Mouse (Mus musculus) lung, embryonic 16.5 days (tissue): ENCODE results near the gene Tmem208. TPM values are rescaled to one million over a fixed set of nuclear protein-coding genes. Genes with fewer than 3 reads are reported as not detected.
A peak's percentile ranks its signal among the peaks of the same experiment; 100 is the strongest.

Experiments used
- ATAC-seq: fragments of 200-750 bp; cut with Nextera tagmentation; 2 replicates; pipeline ENCODE4 v1.8.0; 2017; ENCODE audit warnings: low read depth, mild to moderate bottlenecking, moderate library complexity
- H3K27ac ChIP-seq: fragments of 300-500 bp; sonication (generic); 2 replicates; pipeline ENCODE4 v1.5.1; 2014; ENCODE audit warnings: mild to moderate bottlenecking, control low read depth, low read length
- H3K27me3 ChIP-seq: fragments of 300-500 bp; sonication (generic); 2 replicates; pipeline ENCODE4 v1.6.1; 2014; ENCODE audit warnings: low read depth, low read length, mixed read lengths; ENCODE audit not compliant: control insufficient read depth, insufficient read depth
- H3K36me3 ChIP-seq: fragments of 300-500 bp; sonication (generic); 2 replicates; pipeline ENCODE4 v1.6.1; 2014; ENCODE audit warnings: low read length; ENCODE audit not compliant: control insufficient read depth, insufficient read depth
- H3K4me1 ChIP-seq: fragments of 300-500 bp; sonication (generic); replicated peaks from 2 replicates; pipeline ENCODE4 v1.6.1; 2014; ENCODE audit warnings: low read length, mixed read lengths; ENCODE audit not compliant: control insufficient read depth, insufficient read depth
- H3K4me2 ChIP-seq: fragments of 300-500 bp; sonication (generic); 2 replicates; pipeline ENCODE4 v1.6.1; 2014; ENCODE audit warnings: low read depth, low read length, control low read depth
- H3K4me3 ChIP-seq: fragments of 300-500 bp; sonication (generic); 2 replicates; pipeline ENCODE4 v1.5.1; 2014; ENCODE audit warnings: mild to moderate bottlenecking, low read length, control low read depth
- H3K9ac ChIP-seq: fragments of 300-500 bp; sonication (generic); 2 replicates; pipeline ENCODE4 v1.6.1; 2014; ENCODE audit warnings: low read length, control low read depth
- H3K9me3 ChIP-seq: fragments of 300-500 bp; sonication (generic); 2 replicates; pipeline ENCODE4 v1.6.1; 2016; ENCODE audit warnings: low read length; ENCODE audit not compliant: control insufficient read depth
- WGBS: fragments of 180-500 bp; shearing (Covaris S2); extraction: QIAGEN DNeasy Blood & Tissue Kit; methylation state at CpG from one replicate; pipeline ENCODE4 v1.1.7; 2014; 5-methylcytosine and 5-hydroxymethylcytosine counted together
- polyA plus RNA-seq: library from polyadenylated mRNA; unstranded; fragments of >200 nt; fragmentation: Nextera tagmentation; extraction: Ambion mirVana; gene quantifications from 2 replicates; pipeline ENCODE4 v1.2.1, GENCODE M21; 2015

Gene Tmem208
- polyA plus RNA-seq, 1 experiment from 2014 or later: 115 TPM

DNA sequence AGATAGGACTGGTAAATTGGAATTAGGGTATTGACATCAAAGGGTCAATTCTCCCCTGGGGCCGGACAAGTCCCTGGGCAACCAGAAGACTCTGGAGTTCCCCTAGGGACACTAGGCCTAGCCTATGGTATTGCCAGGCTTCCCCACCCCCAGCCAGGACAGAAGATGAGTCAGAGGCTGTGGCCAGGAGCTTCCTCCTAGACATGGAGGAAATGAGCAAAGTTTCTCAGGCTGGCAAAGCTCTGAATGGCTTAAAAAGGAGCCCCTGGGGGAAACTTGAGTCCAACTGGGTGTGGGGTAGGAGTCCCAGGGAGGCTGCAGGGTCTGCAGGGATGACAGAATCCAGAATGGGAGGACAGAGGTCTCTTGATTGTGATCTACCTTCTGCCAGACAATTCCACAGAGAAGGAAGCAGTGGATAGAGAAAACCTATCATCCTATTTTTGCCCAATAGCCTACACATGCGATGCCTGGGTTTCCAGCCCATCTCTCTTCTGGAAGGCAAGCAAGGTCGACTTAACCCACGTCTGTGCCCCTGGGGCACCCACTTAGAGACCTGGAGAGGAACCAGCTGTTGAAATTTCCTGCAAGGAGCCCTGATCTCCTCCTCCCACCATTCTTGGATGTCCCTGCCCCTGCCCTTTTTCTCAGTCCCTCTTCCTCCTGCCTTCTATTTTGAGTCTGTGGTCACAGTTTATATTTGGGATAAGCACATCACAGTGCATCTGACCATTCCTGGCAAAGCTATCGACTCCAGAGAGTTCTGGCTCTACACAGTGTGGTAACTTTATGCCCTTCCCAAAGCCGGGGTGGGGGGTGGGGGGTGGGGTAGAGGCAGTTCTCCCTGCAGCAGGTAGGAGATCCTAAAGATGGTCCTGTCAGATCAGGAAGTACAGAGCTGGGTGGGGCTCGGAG is 19.2 kb downstream of the Tmem208 start:
- H3K36me3 ChIP-seq: 0 out of 2 replicates have a peak, but pooled peaks cover 4% of the 10 kb centered on the region
- peaks cover 49% of the 10 kb centered on the region for H3K4me1 ChIP-seq
- peak overlapping the region; percentile 91 for H3K4me3 ChIP-seq
- ATAC-seq: no peak
- H3K27me3 ChIP-seq: no peaks in the 10 kb centered on the region
- 23% methylated on average over 7 of the region's 7 CpGs for WGBS
- peak overlapping the region; percentile 92 for H3K4me2 ChIP-seq
- peak overlapping the region; percentile 96 for H3K9ac ChIP-seq
- no peaks in the 10 kb centered on the region for H3K9me3 ChIP-seq
- H3K27ac ChIP-seq: peak overlapping the region; percentile 98

DNA sequence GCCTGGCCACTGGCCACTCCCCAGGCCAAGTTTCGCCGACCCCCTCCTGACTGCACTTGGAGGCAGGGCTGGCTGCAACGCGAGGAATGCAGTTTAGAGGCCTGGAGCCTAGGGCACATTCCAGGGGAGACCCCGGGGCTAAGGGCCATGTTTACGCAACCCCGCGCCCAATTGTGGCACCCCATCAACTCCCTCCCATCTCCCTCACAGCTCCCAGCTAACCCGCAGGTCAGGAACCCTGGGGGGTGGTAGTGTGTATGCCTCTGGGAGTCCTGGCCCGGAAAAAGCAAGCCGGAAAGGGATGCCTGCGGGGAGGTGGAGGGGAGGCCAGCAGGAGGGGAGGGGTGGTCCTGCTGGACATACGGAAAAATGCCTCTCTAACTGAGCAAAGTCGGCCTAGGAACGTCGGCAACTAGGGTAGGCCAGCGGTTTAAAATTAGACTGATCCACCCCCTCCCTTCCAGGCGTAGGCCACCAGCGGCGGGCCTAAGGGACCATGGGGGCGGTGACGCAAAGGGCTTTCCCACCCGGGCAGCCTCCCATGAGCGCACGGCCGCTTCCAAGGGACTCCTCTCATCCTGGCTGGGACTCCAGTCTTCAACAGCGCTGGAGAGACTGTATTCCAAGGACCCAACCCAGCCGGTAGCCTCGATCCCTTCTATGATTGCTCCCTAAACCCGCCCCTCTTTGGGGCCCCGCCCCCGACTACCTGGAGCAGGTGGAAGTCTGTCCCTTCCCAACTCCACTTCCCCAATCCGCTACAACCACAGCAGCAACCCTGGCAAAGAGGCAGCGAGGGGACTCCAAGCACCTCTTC is 20.7 kb downstream of the Tmem208 start:
- Histone ChIP-seq H3K9me3 (no peaks in the 10 kb centered on the region), H3K4me3 (peak overlapping the region; percentile 91), H3K27me3 (no peaks in the 10 kb centered on the region; the same call in 1 of the 2 replicates), H3K4me1 (peaks cover 38% of the 10 kb centered on the region), H3K9ac (peak overlapping the region; percentile 96), H3K27ac (peak overlapping the region; percentile 98), H3K4me2 (peak overlapping the region; percentile 92), H3K36me3 (0 out of 2 replicates have a peak, but pooled peaks cover 4% of the 10 kb centered on the region)
- WGBS: 1% methylated on average over 29 of the region's 34 CpGs
- ATAC-seq: peak; percentile 64

DNA sequence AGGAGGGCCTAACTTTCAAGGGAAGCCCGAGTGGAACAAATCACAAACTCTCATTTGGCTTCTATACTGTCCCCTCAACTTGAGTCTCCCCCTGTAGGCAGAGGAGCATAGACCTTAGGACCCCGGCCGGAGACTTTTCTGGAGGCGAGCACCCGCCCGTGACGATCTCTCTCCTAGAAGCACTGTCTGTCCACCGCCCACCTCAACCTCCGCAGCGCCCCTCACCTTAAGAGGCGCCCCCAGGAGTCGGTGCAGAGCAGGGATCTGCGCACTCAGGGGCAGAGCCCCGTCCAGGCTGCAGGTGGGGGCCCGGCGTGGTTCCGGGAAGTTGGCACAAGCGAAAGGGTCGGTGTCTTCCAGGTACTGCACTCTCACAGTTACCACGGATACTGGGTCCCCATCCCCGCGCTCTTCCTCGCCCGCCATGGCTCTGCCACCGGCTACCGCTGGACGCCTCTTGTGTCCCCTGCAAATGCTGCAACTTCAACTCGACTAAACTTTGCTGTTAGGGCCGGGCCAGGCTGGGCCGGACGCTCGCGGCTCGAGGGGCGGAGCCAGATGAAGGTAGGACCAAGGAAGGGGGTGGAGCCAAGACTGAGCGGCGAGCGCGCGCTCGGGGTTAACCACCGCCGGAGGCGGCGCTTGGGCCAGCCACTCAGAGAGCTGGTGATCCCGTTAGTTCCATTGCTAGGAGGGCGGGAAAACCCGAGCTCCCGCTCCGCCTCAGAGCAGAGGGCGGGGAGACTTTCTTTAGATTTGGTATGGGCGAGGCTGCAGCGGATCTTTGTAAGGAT is 21.5 kb downstream of the Tmem208 start, which contains the start of gene Fhod1:
Fhod1 (minus strand) TSS at position 526 of the 794 bp plus-strand sequence.
- peak; percentile 86 for ATAC-seq
- Histone ChIP-seq H3K36me3 (0 out of 2 replicates have a peak, but pooled peaks cover 4% of the 10 kb centered on the region), H3K4me3 (peak within 1 kb of the TSS; percentile 91), H3K4me1 (peaks cover 31% of the 10 kb centered on the region), H3K27ac (peak within 1 kb of the TSS; percentile 98), H3K27me3 (no peaks in the 10 kb centered on the region; the same call in 1 of the 2 replicates), H3K9ac (peak within 1 kb of the TSS; percentile 96), H3K4me2 (peak within 1 kb of the TSS; percentile 92), H3K9me3 (no peaks in the 10 kb centered on the region)
- 0% methylated on average over 53 of the region's 53 CpGs for WGBS

DNA sequence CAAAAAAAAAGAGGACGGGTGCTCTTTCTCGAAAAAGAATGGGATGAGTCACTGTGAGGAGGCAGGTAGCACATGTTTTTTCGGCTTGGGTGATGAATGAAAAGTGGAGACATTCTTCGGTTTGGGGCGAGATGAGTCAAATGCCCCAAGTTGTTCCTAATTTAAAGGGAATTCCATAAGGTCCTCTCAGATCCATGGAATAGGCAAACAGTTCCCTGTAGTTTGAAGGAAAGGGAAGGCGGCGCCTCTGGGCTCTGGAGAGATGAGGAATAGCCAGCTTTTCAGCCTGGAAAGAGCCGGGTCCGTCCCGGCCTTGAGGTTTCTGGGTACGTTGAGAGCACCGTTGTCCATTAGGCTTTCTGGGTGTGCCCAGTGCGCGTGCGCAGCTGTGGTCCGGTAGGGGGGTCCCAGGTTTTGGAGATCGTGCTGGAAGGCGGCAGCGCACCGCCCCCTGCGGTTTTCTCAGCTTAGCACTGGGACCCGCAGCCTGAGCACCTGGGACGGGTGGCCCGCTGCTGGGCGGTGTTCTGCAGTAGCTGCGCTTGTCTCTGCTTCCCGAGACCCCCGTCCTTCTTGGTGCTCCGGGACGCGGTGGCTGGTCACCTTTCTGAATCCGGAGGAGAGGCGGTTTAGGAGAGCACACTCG is 22.4 kb downstream of the Tmem208 start, which contains the start of gene Slc9a5:
Slc9a5 (plus strand) TSS at position 394 of the 646 bp plus-strand sequence.
- Histone ChIP-seq H3K36me3 (no peaks in the 10 kb centered on the region), H3K9ac (peak within 1 kb of the TSS; percentile 96), H3K9me3 (no peaks in the 10 kb centered on the region), H3K4me2 (peak within 1 kb of the TSS; percentile 92), H3K4me3 (peak within 1 kb of the TSS; percentile 91), H3K4me1 (peaks cover 22% of the 10 kb centered on the region), H3K27ac (peak within 1 kb of the TSS; percentile 98), H3K27me3 (no peaks in the 10 kb centered on the region; the same call in 1 of the 2 replicates)
- ATAC-seq: 0 out of 2 replicates have a peak, but pooled peaks have one; percentile 1
- under 1% methylated on average over 34 of the region's 34 CpGs for WGBS

DNA sequence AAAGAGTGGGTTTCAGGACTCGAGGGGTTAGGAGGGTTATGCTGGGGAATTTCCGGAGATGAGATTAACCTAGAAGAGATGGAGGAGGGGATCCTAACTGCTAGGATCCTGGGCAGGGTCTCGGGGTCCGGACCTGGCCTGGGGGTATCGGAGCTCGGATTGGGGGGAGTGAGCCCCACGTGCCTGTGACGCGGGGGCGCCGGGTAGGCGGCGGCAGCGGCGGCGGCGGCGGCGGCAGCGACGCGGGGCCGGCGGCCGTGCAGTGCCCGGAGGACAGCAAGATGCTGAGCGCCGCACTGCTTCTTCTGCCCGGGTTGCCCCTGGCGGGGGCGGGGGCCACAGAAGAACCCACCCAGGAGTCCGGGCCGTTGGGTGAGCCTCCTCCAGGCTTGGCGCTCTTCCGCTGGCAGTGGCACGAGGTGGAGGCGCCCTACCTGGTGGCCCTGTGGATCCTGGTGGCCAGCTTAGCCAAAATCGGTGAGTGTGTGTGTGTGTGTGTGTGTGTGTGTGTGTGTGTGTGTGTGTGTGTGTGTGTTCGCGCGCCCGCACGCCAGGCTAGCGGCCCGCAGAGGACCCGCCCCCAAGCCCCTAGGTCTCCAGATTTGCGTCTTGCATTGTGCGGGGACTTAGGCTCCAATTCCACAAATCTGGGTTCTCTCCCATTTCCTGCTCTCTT is 23.1 kb downstream of the Tmem208 start:
- Histone ChIP-seq H3K27ac (peak overlapping the region; percentile 92), H3K27me3 (no peaks in the 10 kb centered on the region; the same call in 1 of the 2 replicates), H3K9me3 (no peaks in the 10 kb centered on the region), H3K36me3 (no peaks in the 10 kb centered on the region), H3K9ac (peak overlapping the region; percentile 71), H3K4me2 (peak overlapping the region; percentile 92), H3K4me1 (peaks cover 19% of the 10 kb centered on the region), H3K4me3 (peak overlapping the region; percentile 91)
- under 1% methylated on average over 42 of the region's 48 CpGs for WGBS
- ATAC-seq: no peak

DNA sequence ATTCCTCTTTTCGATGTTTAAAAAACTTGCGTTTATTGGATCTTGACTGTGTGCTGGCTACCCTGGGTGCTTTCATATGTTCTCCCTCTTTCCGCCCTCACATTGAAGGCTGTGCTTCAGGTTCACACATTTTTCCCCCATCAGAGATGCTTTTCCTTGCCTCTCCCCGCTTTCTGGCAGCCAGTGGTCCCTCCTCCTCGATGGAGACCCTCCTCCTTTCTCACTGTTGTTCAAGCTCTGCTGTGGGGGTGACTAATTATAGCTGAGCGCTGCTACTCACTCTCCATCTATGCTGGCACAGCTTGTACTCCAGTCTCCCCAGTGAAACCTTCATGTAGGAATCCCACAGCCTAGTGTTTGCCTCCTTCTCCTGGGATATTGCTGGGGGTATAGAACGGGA is 24.0 kb downstream of the Tmem208 start:
- Histone ChIP-seq H3K27me3 (no peaks in the 10 kb centered on the region; the same call in 1 of the 2 replicates), H3K9me3 (no peaks in the 10 kb centered on the region), H3K36me3 (no peaks in the 10 kb centered on the region), H3K4me1 (peaks cover 10% of the 10 kb centered on the region), H3K27ac (0 out of 2 replicates have a peak overlapping the region, but pooled peaks have one; percentile 3), H3K4me2 (peak overlapping the region; percentile 92), H3K4me3 (peak overlapping the region; percentile 91), H3K9ac (peak overlapping the region; percentile 25)
- ATAC-seq: no peak
- 31% methylated on average over 7 of the region's 7 CpGs for WGBS

DNA sequence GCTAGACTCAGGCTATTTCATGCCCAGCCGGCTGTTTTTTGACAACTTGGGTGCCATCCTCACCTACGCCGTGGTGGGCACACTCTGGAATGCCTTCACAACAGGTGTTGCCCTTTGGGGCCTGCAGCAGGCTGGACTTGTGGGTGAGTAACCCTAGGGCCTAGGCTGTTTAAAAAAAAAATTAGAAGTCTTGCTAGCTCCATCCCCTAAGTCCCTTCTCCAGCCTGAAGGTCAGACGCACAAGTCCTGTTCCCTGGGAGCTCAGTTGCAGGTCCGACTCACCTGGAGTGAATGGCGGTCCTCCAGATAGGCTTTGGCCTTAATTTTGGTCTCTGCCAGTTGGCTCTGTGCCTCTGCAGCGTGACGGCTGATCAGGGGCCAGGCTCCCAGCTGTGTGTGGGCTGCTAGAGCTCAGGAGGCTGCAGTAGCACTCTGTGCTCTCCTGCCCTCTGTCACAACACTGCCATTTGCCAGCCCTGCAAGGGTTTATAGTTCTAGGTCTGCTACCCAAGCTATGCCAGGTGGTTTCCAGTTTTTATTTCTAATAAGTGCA is 27.5 kb downstream of the Tmem208 start:
- Histone ChIP-seq H3K36me3 (no peaks in the 10 kb centered on the region; the same call in 1 of the 2 replicates), H3K9ac (no peak overlapping the region), H3K27ac (no peak overlapping the region), H3K4me3 (no peak overlapping the region), H3K27me3 (no peaks in the 10 kb centered on the region; the same call in 1 of the 2 replicates), H3K4me2 (no peak overlapping the region), H3K4me1 (peaks cover 3% of the 10 kb centered on the region; the same call in 1 of the 2 replicates), H3K9me3 (no peaks in the 10 kb centered on the region)
- no peak for ATAC-seq
- 67% methylated on average over 8 of the region's 8 CpGs for WGBS
